Mouse (Mus musculus): ENCODE data around the gene Hsd17b7. TPM values are rescaled to one million over a fixed set of nuclear protein-coding genes. Genes with fewer than 3 reads are reported as not detected.

Gene Hsd17b7
- polyA plus RNA-seq, 1 experiment from 2014 or later, result 21.9 TPM

- H3K4me3 ChIP-seq, result peak overlapping the region; percentile 57
- H3K27me3 ChIP-seq, result no peaks in the 10 kb centered on the region
- H3K27ac ChIP-seq, result peak overlapping the region; percentile 86
- H3K9ac ChIP-seq, result peak overlapping the region; percentile 58
- H3K4me2 ChIP-seq (replicated peaks), result peak overlapping the region; percentile 69
- under 1% methylated on average over 9 of the region's 9 CpGs for WGBS
- H3K9me3 ChIP-seq (replicated peaks), result no peaks in the 10 kb centered on the region
- peaks cover 12% of the 10 kb centered on the region for H3K4me1 ChIP-seq
- peaks cover 22% of the 10 kb centered on the region for H3K36me3 ChIP-seq
- ATAC-seq (ENCODE audit: low FRiP score), result peak; percentile 75
Observed at GRCm38 (mm10) chr1:169969516-169969886, 460 bp upstream of the Hsd17b7 start.

DNA sequence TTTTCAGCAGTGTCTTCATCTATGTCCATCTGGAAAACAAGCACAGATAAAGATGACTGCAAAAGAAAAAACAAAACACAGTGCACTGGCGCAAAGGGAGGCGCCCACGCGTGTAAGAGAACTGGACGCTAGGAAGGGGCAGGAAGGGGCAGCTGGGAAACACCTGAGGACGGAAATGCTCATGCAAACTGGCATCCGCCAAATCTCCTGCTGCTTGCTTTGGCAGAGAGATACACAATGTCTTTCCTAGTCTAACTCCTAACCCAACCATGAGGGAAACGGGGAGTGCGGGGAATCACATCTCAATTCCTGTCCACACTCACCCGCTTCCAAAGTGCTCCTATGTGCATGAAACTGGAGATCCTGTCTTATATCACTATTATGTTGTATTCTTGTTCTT is 15.9 kb downstream of the Hsd17b7 start:
- H3K27me3 ChIP-seq, result no peaks in the 10 kb centered on the region
- ATAC-seq (ENCODE audit: low FRiP score), result no peak
- no peak overlapping the region for H3K4me2 ChIP-seq (replicated peaks)
- peaks cover 68% of the 10 kb centered on the region for H3K36me3 ChIP-seq
- H3K4me1 ChIP-seq, result no peaks in the 10 kb centered on the region
- no peak overlapping the region for H3K27ac ChIP-seq
- no peak overlapping the region for H3K9ac ChIP-seq
- H3K4me3 ChIP-seq, result no peak overlapping the region
- 96% methylated on average over 10 of the region's 10 CpGs for WGBS
- H3K9me3 ChIP-seq (replicated peaks), result no peaks in the 10 kb centered on the region

GRCm38 (mm10) chr1:169952636-169953035 is 16.4 kb downstream of the Hsd17b7 start:
- no peaks in the 10 kb centered on the region for H3K4me1 ChIP-seq
- H3K4me2 ChIP-seq (replicated peaks), result no peak overlapping the region
- no peak overlapping the region for H3K4me3 ChIP-seq
- H3K9me3 ChIP-seq (replicated peaks), result no peaks in the 10 kb centered on the region
- H3K36me3 ChIP-seq, result peaks cover 63% of the 10 kb centered on the region
- WGBS, result 96% methylated on average over 10 of the region's 10 CpGs
- ATAC-seq (ENCODE audit: low FRiP score), result no peak
- H3K27me3 ChIP-seq, result no peaks in the 10 kb centered on the region
- H3K27ac ChIP-seq, result no peak overlapping the region
- no peak overlapping the region for H3K9ac ChIP-seq

GRCm38 (mm10) chr1:169951561-169951960 is 17.5 kb downstream of the Hsd17b7 start:
- Histone ChIP-seq H3K27ac (no peak overlapping the region), H3K4me1 (no peaks in the 10 kb centered on the region), H3K9ac (no peak overlapping the region), H3K4me3 (no peak overlapping the region), H3K4me2 (replicated peaks) (no peak overlapping the region), H3K27me3 (no peaks in the 10 kb centered on the region), H3K9me3 (replicated peaks) (no peaks in the 10 kb centered on the region), H3K36me3 (peaks cover 57% of the 10 kb centered on the region)
- ATAC-seq (ENCODE audit: low FRiP score), result no peak
- 96% methylated on average over 6 of the region's 6 CpGs for WGBS

- Histone ChIP-seq H3K36me3 (peaks cover 48% of the 10 kb centered on the region), H3K27me3 (no peaks in the 10 kb centered on the region), H3K4me1 (no peaks in the 10 kb centered on the region), H3K4me2 (replicated peaks) (no peak overlapping the region), H3K9me3 (replicated peaks) (no peaks in the 10 kb centered on the region), H3K4me3 (no peak overlapping the region), H3K27ac (no peak overlapping the region), H3K9ac (no peak overlapping the region)
- WGBS, result 92% methylated on average over 4 of the region's 4 CpGs
- ATAC-seq (ENCODE audit: low FRiP score), result no peak
Observed at GRCm38 (mm10) chr1:169950651-169951050, 18.4 kb downstream of the Hsd17b7 start.

- Histone ChIP-seq H3K36me3 (peaks cover 41% of the 10 kb centered on the region), H3K4me3 (no peak overlapping the region), H3K4me2 (replicated peaks) (no peak overlapping the region), H3K9ac (no peak overlapping the region), H3K9me3 (replicated peaks) (no peaks in the 10 kb centered on the region), H3K4me1 (no peaks in the 10 kb centered on the region), H3K27me3 (no peaks in the 10 kb centered on the region), H3K27ac (no peak overlapping the region)
- WGBS, result 72% methylated on average over 7 of the region's 7 CpGs
- no peak for ATAC-seq (ENCODE audit: low FRiP score)
Observed at GRCm38 (mm10) chr1:169949981-169950380, 19.1 kb downstream of the Hsd17b7 start.

GRCm38 (mm10) chr1:169948866-169949265 is 20.2 kb downstream of the Hsd17b7 start:
- Histone ChIP-seq H3K9me3 (replicated peaks) (no peaks in the 10 kb centered on the region; the same call in 1 of the 2 replicates), H3K4me3 (no peak overlapping the region), H3K36me3 (peaks cover 32% of the 10 kb centered on the region), H3K27ac (no peak overlapping the region), H3K4me1 (no peaks in the 10 kb centered on the region), H3K4me2 (replicated peaks) (no peak overlapping the region), H3K27me3 (no peaks in the 10 kb centered on the region), H3K9ac (no peak overlapping the region)
- 82% methylated on average over 7 of the region's 7 CpGs for WGBS
- no peak for ATAC-seq (ENCODE audit: low FRiP score)

DNA sequence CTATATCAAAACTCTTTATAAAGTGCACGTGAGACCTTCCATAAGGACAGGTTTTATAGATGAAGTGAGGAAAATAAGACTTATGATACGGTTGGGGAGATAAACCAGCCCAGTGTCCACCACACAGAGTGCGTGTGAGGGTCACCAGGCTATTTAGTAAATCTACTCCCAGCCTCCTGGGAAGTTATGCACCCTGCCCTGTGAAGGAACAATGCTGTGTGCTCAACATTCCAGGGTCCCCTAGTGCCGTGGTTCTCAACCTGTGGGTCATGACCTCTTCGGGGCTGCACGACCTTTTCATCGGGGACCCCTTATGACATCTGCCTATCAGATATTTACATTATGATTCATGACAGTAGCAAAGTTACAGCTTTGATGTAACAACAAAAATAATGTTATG is 20.8 kb downstream of the Hsd17b7 start:
- Histone ChIP-seq H3K4me2 (replicated peaks) (no peak overlapping the region), H3K4me1 (no peaks in the 10 kb centered on the region), H3K27ac (no peak overlapping the region), H3K9me3 (replicated peaks) (no peaks in the 10 kb centered on the region; the same call in 1 of the 2 replicates), H3K36me3 (peaks cover 27% of the 10 kb centered on the region), H3K4me3 (no peak overlapping the region), H3K9ac (no peak overlapping the region), H3K27me3 (no peaks in the 10 kb centered on the region)
- ATAC-seq (ENCODE audit: low FRiP score), result no peak
- 69% methylated on average over 7 of the region's 7 CpGs for WGBS

GRCm38 (mm10) chr1:169947654-169948053 is 21.4 kb downstream of the Hsd17b7 start:
- Histone ChIP-seq H3K9ac (no peak overlapping the region), H3K4me3 (no peak overlapping the region), H3K27ac (no peak overlapping the region), H3K4me2 (replicated peaks) (no peak overlapping the region), H3K27me3 (no peaks in the 10 kb centered on the region), H3K4me1 (no peaks in the 10 kb centered on the region), H3K36me3 (peaks cover 20% of the 10 kb centered on the region), H3K9me3 (replicated peaks) (no peaks in the 10 kb centered on the region; the same call in 1 of the 2 replicates)
- WGBS, result 78% methylated on average over 6 of the region's 6 CpGs
- ATAC-seq (ENCODE audit: low FRiP score), result no peak

GRCm38 (mm10) chr1:169946004-169946403 is 23.0 kb downstream of the Hsd17b7 start:
- Histone ChIP-seq H3K4me3 (no peak overlapping the region), H3K36me3 (peaks cover 6% of the 10 kb centered on the region), H3K27me3 (no peaks in the 10 kb centered on the region), H3K9me3 (replicated peaks) (no peaks in the 10 kb centered on the region; the same call in 1 of the 2 replicates), H3K4me1 (no peaks in the 10 kb centered on the region), H3K4me2 (replicated peaks) (no peak overlapping the region), H3K9ac (no peak overlapping the region), H3K27ac (no peak overlapping the region)
- no peak for ATAC-seq (ENCODE audit: low FRiP score)
- 79% methylated on average over 3 of the region's 3 CpGs for WGBS

GRCm38 (mm10) chr1:169939345-169939744 is 29.7 kb downstream of the Hsd17b7 start:
- Histone ChIP-seq H3K4me3 (no peak overlapping the region), H3K9me3 (replicated peaks) (no peaks in the 10 kb centered on the region), H3K4me2 (replicated peaks) (no peak overlapping the region), H3K9ac (no peak overlapping the region), H3K36me3 (no peaks in the 10 kb centered on the region), H3K27me3 (no peaks in the 10 kb centered on the region), H3K27ac (no peak overlapping the region), H3K4me1 (no peaks in the 10 kb centered on the region)
- no peak for ATAC-seq (ENCODE audit: low FRiP score)
- 3% methylated on average over 2 of the region's 2 CpGs for WGBS

DNA sequence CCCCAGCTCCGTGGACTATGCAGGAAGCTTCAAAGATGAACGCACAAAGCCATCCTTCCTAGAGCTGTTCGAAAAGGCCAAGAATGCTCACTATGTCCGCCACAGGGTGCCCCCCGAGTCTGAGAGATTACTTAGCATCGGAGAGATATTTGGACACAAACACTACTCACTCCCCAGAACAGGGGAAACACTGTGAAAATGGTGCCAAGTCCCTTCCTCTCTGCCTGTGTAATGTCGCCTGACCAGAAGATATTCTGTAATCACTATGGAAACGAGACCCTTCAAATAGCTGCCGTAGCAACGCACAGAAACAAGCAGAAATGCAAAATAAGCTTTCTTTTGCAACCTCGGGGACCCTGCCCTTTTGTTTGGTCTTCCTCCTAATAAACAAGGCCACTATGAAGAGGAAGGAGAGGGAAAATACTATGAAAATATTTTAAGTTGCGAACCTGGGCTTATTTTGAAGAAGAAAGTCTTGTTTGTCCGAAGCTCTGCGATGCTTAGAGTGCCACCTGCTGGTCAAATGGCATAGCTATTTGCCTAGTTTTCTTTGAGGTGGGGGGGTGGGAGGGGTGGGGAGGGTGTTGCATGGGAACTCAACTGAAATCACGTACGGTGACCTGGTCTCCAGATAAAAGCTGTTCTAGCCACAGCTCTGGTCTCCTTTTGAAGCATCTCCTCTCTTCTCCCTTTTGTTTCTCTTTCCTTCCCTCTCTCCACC is 34.9 kb downstream of the Hsd17b7 start:
- no peaks in the 10 kb centered on the region for H3K36me3 ChIP-seq
- ATAC-seq (ENCODE audit: low FRiP score), result peak; percentile 77
- H3K9me3 ChIP-seq (replicated peaks), result no peaks in the 10 kb centered on the region
- H3K4me3 ChIP-seq, result 0 out of 2 replicates have a peak overlapping the region, but pooled peaks have one; percentile 9
- peak overlapping the region; percentile 67 for H3K27ac ChIP-seq
- 44% methylated on average over 16 of the region's 16 CpGs for WGBS
- H3K27me3 ChIP-seq, result no peaks in the 10 kb centered on the region
- no peak overlapping the region for H3K9ac ChIP-seq
- peaks cover 9% of the 10 kb centered on the region; the same call in 1 of the 2 replicates for H3K4me1 ChIP-seq
- peak overlapping the region; percentile 39 for H3K4me2 ChIP-seq (replicated peaks)

DNA sequence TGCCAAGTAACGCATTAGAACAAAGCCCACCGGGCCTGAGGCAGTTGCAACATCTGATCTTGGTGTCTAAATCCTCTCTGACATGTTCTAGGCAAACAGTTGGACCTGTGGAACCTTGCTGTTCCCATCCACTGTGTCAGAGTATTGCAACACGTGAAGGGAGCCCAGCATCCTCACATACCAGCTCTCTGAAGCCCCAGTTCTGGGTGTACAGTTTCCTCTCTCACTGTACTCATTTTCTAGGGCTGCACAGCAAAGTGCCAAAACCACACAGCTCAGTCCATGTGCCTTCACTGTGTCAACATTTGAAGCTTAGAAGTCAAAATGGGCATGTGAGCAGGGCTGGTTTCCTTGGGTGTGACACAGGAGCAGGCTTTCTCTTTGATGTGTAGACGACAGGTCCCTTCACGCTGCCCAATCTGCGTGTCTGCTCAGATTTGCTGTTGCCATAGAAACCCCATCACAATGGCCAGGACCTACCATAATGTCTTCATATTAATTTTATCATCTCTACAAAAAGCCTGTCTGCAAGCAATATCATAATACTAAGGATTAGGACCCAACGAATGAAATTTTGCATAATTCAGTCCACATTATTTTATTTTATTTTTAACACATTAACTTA is 36.8 kb downstream of the Hsd17b7 start:
- WGBS, result 72% methylated on average over 7 of the region's 7 CpGs
- Histone ChIP-seq H3K4me2 (replicated peaks) (no peak overlapping the region), H3K27me3 (no peaks in the 10 kb centered on the region), H3K4me1 (peaks cover 14% of the 10 kb centered on the region; the same call in 1 of the 2 replicates), H3K27ac (no peak overlapping the region), H3K9ac (no peak overlapping the region), H3K4me3 (no peak overlapping the region), H3K36me3 (no peaks in the 10 kb centered on the region), H3K9me3 (replicated peaks) (no peaks in the 10 kb centered on the region)
- ATAC-seq (ENCODE audit: low FRiP score), result no peak

All from hindbrain, embryonic 12.5 days (tissue).